18 mouse cellular contexts compared by ENCODE assay signal in genomic region chr17:34970850-34971249, GRCm38 (mm10). TPM values are rescaled to one million over a fixed set of nuclear protein-coding genes. Genes with fewer than 3 reads are reported as not detected.
"Had no signal": no experiment of that assay in that cellular context is flagged by ENCODE, and none has a peak within 500 bp of the region (broad histone marks: within the 10 kb centered on the region; RNA-seq: fewer than 3 reads in every experiment).

No protein-coding gene starts in this region.

RNA-seq across cellular contexts. Expression of gene Gm20481, which starts 1.1 kb away (rescaled TPM):
- polyA plus RNA-seq: cerebellum, adult 2 months; cortical plate, adult 2 months; embryonic facial prominence, embryonic 10.5 days; embryonic facial prominence, embryonic 11.5 days; embryonic facial prominence, embryonic 12.5 days; embryonic facial prominence, embryonic 13.5 days; embryonic facial prominence, embryonic 14.5 days; embryonic facial prominence, embryonic 15.5 days; erythroblast, embryonic 14.5 days; forebrain, embryonic 10.5 days; forebrain, embryonic 11.5 days; forebrain, embryonic 12.5 days; forebrain, embryonic 13.5 days; forebrain, embryonic 14.5 days; forebrain, embryonic 15.5 days; forebrain, embryonic 16.5 days; forebrain, postnatal 0 days; heart, adult 2 months had no signal

RNA-seq across cellular contexts. Expression of gene Hspa1b, which starts 11.8 kb away (rescaled TPM):
- polyA plus RNA-seq: forebrain, embryonic 11.5 days; forebrain, embryonic 14.5 days; forebrain, embryonic 16.5 days had no signal
